Mouse (Mus musculus) liver, embryonic 16.5 days (tissue): ENCODE data around the gene Vegfa. TPM values are rescaled to one million over a fixed set of nuclear protein-coding genes. Genes with fewer than 3 reads are reported as not detected.

ENCODE experiments used
- ATAC-seq: fragments of 200-750 bp; cut with Nextera tagmentation; 2 replicates; pipeline ENCODE4 v1.8.0; 2017; ENCODE audit warnings: low read depth, mild to moderate bottlenecking, moderate number of reproducible peaks, moderate library complexity
- H3K27ac ChIP-seq: fragments of 300-500 bp; sonication (generic); 2 replicates; pipeline ENCODE4 v1.5.1; 2014; ENCODE audit warnings: mild to moderate bottlenecking, low read length
- H3K27me3 ChIP-seq: fragments of 300-500 bp; sonication (generic); 2 replicates; pipeline ENCODE4 v1.6.1; 2014; ENCODE audit warnings: low read depth, low read length, mixed read lengths; ENCODE audit not compliant: control insufficient read depth, insufficient read depth
- H3K36me3 ChIP-seq: fragments of 300-500 bp; sonication (generic); 2 replicates; pipeline ENCODE4 v1.6.1; 2014; ENCODE audit warnings: mild to moderate bottlenecking; ENCODE audit not compliant: control insufficient read depth, insufficient read depth
- H3K4me1 ChIP-seq: fragments of 300-500 bp; sonication (generic); 2 replicates; pipeline ENCODE4 v1.6.1; 2014; ENCODE audit warnings: low read depth, low read length, mixed read lengths; ENCODE audit not compliant: control insufficient read depth
- H3K4me2 ChIP-seq: fragments of 300-500 bp; sonication (generic); 2 replicates; pipeline ENCODE4 v1.6.1; 2014; ENCODE audit warnings: low read depth, low read length, mixed read lengths
- H3K4me3 ChIP-seq: fragments of 300-500 bp; sonication (generic); 2 replicates; pipeline ENCODE4 v1.5.1; 2014; ENCODE audit warnings: low read depth, mild to moderate bottlenecking, low read length
- H3K9ac ChIP-seq: fragments of 300-500 bp; sonication (generic); 2 replicates; pipeline ENCODE4 v1.6.1; 2014; ENCODE audit warnings: low read depth, low read length
- H3K9me3 ChIP-seq: fragments of 300-500 bp; sonication (generic); replicated peaks from 2 replicates; pipeline ENCODE4 v1.6.1; 2016; ENCODE audit warnings: low read length; ENCODE audit not compliant: control insufficient read depth
- WGBS: fragments of 180-500 bp; shearing (Covaris S2); extraction: QIAGEN DNeasy Blood & Tissue Kit; methylation state at CpG from one replicate; pipeline ENCODE4 v1.1.7; 2014; ENCODE audit not compliant: insufficient replicate concordance; 5-methylcytosine and 5-hydroxymethylcytosine counted together
- polyA plus RNA-seq: library from polyadenylated mRNA; unstranded; fragments of >200 nt; fragmentation: Nextera tagmentation; extraction: Ambion mirVana; gene quantifications from 2 replicates; pipeline ENCODE4 v1.2.1, GENCODE M21; 2015

The Vegfa gene
- polyA plus RNA-seq, 1 experiment from 2014 or later, result 1.1 TPM

GRCm38 (mm10) chr17:46025207-46025606 is 7.0 kb downstream of the Vegfa start:
- 86% methylated on average over 15 of the region's 15 CpGs for WGBS
- Histone ChIP-seq H3K4me3 (no peak overlapping the region), H3K27ac (no peak overlapping the region), H3K27me3 (no peaks in the 10 kb centered on the region), H3K4me1 (peaks cover 26% of the 10 kb centered on the region), H3K9me3 (no peaks in the 10 kb centered on the region), H3K36me3 (peaks cover 36% of the 10 kb centered on the region), H3K9ac (no peak overlapping the region), H3K4me2 (no peak overlapping the region)
- no peak for ATAC-seq

- Histone ChIP-seq H3K27ac (no peak overlapping the region), H3K9ac (no peak overlapping the region), H3K9me3 (no peaks in the 10 kb centered on the region), H3K27me3 (no peaks in the 10 kb centered on the region), H3K36me3 (peaks cover 43% of the 10 kb centered on the region), H3K4me3 (no peak overlapping the region), H3K4me1 (peaks cover 18% of the 10 kb centered on the region), H3K4me2 (no peak overlapping the region)
- 76% methylated on average over 5 of the region's 5 CpGs for WGBS
- ATAC-seq, result no peak
Measured at GRCm38 (mm10) chr17:46024192-46024591, 8.0 kb downstream of the Vegfa start.

DNA sequence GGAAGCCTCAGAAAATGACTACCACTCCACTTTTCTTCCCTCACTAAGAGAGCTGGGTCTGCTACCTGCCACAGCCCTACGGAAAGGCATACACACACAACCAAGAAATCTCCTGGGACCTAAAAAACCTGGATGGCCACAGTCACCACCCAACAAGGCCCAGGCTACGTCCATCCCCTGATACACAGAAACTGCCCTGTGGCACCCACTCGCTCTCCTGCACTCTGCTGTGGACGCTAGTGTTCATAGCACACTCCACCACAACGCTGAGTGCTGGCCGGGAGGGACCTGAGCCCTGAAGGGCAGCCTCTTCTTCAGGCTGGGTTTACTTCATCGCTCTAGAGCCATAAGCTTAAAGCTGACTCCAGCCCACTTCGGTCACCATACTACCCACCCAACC is 8.6 kb downstream of the Vegfa start:
- no peak for ATAC-seq
- H3K4me3 ChIP-seq, result no peak overlapping the region
- H3K27me3 ChIP-seq, result no peaks in the 10 kb centered on the region
- no peak overlapping the region for H3K27ac ChIP-seq
- H3K4me2 ChIP-seq, result no peak overlapping the region
- peaks cover 13% of the 10 kb centered on the region for H3K4me1 ChIP-seq
- H3K9me3 ChIP-seq, result no peaks in the 10 kb centered on the region
- WGBS, result 78% methylated on average over 8 of the region's 8 CpGs
- H3K36me3 ChIP-seq, result peaks cover 49% of the 10 kb centered on the region
- no peak overlapping the region for H3K9ac ChIP-seq

GRCm38 (mm10) chr17:46022934-46023333 is 9.2 kb downstream of the Vegfa start:
- H3K4me3 ChIP-seq, result no peak overlapping the region
- no peak overlapping the region for H3K9ac ChIP-seq
- WGBS, result 69% methylated on average over 6 of the region's 6 CpGs
- ATAC-seq, result no peak
- H3K4me2 ChIP-seq, result no peak overlapping the region
- peaks cover 7% of the 10 kb centered on the region for H3K4me1 ChIP-seq
- H3K9me3 ChIP-seq, result no peaks in the 10 kb centered on the region
- no peaks in the 10 kb centered on the region for H3K27me3 ChIP-seq
- H3K27ac ChIP-seq, result no peak overlapping the region
- H3K36me3 ChIP-seq, result peaks cover 51% of the 10 kb centered on the region

DNA sequence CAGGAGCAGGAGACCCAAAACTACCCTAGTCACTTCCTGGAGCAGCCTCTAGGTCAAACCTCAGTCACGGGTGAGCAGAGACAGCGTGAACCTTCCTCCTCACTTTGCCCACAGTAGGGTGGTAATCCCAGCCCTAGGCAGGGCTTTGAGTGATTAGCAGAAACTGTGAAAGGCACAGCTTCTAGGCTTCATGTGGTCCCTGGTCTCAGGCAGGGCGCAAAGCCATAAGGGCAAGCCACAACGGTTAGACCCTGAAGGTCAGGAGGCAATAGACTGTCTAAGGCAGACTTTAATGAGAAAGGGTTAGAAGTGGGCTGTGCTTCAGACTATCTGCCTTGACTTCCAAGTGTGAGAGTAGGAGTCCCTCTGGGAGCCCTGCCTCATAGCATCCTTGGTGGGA is 9.7 kb downstream of the Vegfa start:
- Histone ChIP-seq H3K27me3 (no peaks in the 10 kb centered on the region), H3K36me3 (peaks cover 53% of the 10 kb centered on the region), H3K4me2 (no peak overlapping the region), H3K27ac (no peak overlapping the region), H3K9me3 (no peaks in the 10 kb centered on the region), H3K4me1 (peaks cover 4% of the 10 kb centered on the region), H3K4me3 (no peak overlapping the region), H3K9ac (no peak overlapping the region)
- no peak for ATAC-seq
- 73% methylated on average over 4 of the region's 4 CpGs for WGBS

- Histone ChIP-seq H3K27me3 (no peaks in the 10 kb centered on the region), H3K9me3 (no peaks in the 10 kb centered on the region), H3K4me1 (peaks cover 2% of the 10 kb centered on the region), H3K9ac (no peak overlapping the region), H3K4me2 (no peak overlapping the region), H3K27ac (no peak overlapping the region), H3K36me3 (peaks cover 53% of the 10 kb centered on the region), H3K4me3 (no peak overlapping the region)
- 85% methylated on average over 9 of the region's 9 CpGs for WGBS
- ATAC-seq, result no peak
Measured at GRCm38 (mm10) chr17:46021760-46022159, 10.4 kb downstream of the Vegfa start.

DNA sequence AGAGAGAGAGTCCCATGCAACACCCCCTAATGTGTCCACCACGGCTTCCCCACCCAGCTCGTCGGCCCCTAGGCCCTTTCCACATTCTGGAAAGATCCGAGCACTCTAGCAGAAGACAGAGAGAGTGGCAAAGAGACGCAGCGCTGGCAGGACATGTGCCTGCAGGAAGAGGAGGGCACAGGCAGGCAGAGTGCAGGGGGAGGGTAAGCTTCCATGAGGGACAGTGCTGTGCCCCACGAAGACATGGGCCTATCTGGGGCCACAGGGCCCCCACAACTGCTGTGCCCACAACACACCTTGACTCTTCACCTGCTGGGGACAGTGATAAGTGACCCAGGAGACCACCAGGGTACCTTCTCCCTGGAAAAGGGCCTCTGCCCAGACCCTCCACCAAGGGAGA is 11.0 kb downstream of the Vegfa start:
- Histone ChIP-seq H3K9me3 (no peaks in the 10 kb centered on the region), H3K4me2 (no peak overlapping the region), H3K27ac (no peak overlapping the region), H3K9ac (no peak overlapping the region), H3K4me1 (peaks cover 2% of the 10 kb centered on the region), H3K36me3 (peaks cover 53% of the 10 kb centered on the region), H3K27me3 (no peaks in the 10 kb centered on the region), H3K4me3 (no peak overlapping the region)
- 82% methylated on average over 7 of the region's 7 CpGs for WGBS
- ATAC-seq, result no peak

DNA sequence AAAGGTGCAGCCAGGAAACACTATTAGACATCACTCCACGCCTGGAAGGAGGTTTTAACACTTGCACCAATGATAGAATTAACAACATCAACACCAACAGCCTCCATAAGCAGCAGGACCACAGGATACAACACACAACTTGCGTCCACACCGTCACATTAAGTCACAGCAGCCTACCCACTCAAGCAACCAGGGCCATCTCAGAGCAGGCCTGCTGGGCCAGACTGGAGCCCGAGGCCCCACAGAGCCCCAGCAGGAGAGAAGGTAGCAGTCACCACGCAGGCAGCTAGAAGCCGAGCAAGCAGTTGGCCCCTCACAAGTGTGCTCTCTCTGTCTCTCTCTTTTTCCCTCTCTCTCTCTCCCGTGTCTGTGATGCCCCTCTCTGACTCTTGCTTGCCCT is 11.6 kb downstream of the Vegfa start:
- no peak overlapping the region for H3K4me3 ChIP-seq
- H3K36me3 ChIP-seq, result peaks cover 51% of the 10 kb centered on the region
- peaks cover 2% of the 10 kb centered on the region for H3K4me1 ChIP-seq
- no peaks in the 10 kb centered on the region for H3K9me3 ChIP-seq
- no peaks in the 10 kb centered on the region for H3K27me3 ChIP-seq
- no peak overlapping the region for H3K4me2 ChIP-seq
- WGBS, result 67% methylated on average over 7 of the region's 7 CpGs
- no peak for ATAC-seq
- no peak overlapping the region for H3K9ac ChIP-seq
- H3K27ac ChIP-seq, result no peak overlapping the region

- no peak for ATAC-seq
- WGBS, result 88% methylated on average over 10 of the region's 10 CpGs
- no peak overlapping the region for H3K27ac ChIP-seq
Measured at GRCm38 (mm10) chr17:46018736-46019004, 13.5 kb downstream of the Vegfa start.

More at GRCm38 (mm10) chr17:46018736-46019004, 13.5 kb downstream of the Vegfa start:
- no peaks in the 10 kb centered on the region for H3K27me3 ChIP-seq
- no peak overlapping the region for H3K9ac ChIP-seq
- H3K4me1 ChIP-seq, result peaks cover 2% of the 10 kb centered on the region
- H3K9me3 ChIP-seq, result no peaks in the 10 kb centered on the region
- H3K4me3 ChIP-seq, result no peak overlapping the region
- peaks cover 44% of the 10 kb centered on the region for H3K36me3 ChIP-seq
- no peak overlapping the region for H3K4me2 ChIP-seq
